Mouse (Mus musculus): Measurements from ENCODE around the gene Olfr137. TPM values are rescaled to one million over a fixed set of nuclear protein-coding genes. Genes with fewer than 3 reads are reported as not detected.

Gene Olfr137
- total RNA-seq (2021), result not detected

- intact Hi-C loops (cut with DNase I), result no loop called here
- no peak for DNase-seq
These were observed at the start of gene Olfr137 for GRCm38 (mm10) chr17:38307470-38307869. TSS of gene Olfr137 (minus strand) at chr17:38307570.

- intact Hi-C loops (cut with DNase I), result no loop called here
- no peak for DNase-seq
These were observed 22.2 kb upstream of the Olfr137 start, which contains the start of gene Olfr136 for GRCm38 (mm10) chr17:38329531-38329930. TSS of gene Olfr136 (plus strand) at chr17:38329831.

- intact Hi-C loops (cut with DNase I), result no loop called here
- no peak for DNase-seq
These were observed 46.6 kb downstream of the Olfr137 start, which contains the start of gene Olfr138 for GRCm38 (mm10) chr17:38260735-38261134. TSS of gene Olfr138 (plus strand) at chr17:38261035.

Other genes with a start within 250 kb of the Olfr137 start
- gene Olfr129, start 247.5 kb downstream of the Olfr137 start, total RNA-seq (2021), result not detected
- not detected for gene Olfr130, start 243.6 kb downstream of the Olfr137 start, total RNA-seq (2021)
- gene Olfr131, start 218.9 kb downstream of the Olfr137 start, total RNA-seq (2021), result not detected
- gene Olfr132, start 173.0 kb downstream of the Olfr137 start, total RNA-seq (2021), result not detected
- not detected for gene Olfr133, start 162.3 kb downstream of the Olfr137 start, total RNA-seq (2021)
- not detected for gene Olfr134, start 136.2 kb downstream of the Olfr137 start, total RNA-seq (2021)
- not detected for gene Olfr135, start 103.2 kb downstream of the Olfr137 start, total RNA-seq (2021)
- gene Olfr138, start 46.5 kb downstream of the Olfr137 start, total RNA-seq (2021), result not detected
- not detected for gene Olfr136, start 22.3 kb upstream of the Olfr137 start, total RNA-seq (2021)
- gene Esp36, start 112.6 kb upstream of the Olfr137 start, total RNA-seq (2021), result not detected
- not detected for gene Esp34, start 246.6 kb upstream of the Olfr137 start, total RNA-seq (2021)

Data from heart, postnatal 36 days (tissue).